Mouse (Mus musculus) forebrain, embryonic 11.5 days (tissue): ENCODE measurements around the gene Grem1. TPM values are rescaled to one million over a fixed set of nuclear protein-coding genes. Genes with fewer than 3 reads are reported as not detected.

Source experiments
- ATAC-seq: fragments of 200-750 bp; cut with Nextera tagmentation; replicated peaks from 2 replicates; pipeline ENCODE4 v1.8.0; 2017; ENCODE audit warnings: moderate TSS enrichment; ENCODE audit not compliant: low FRiP score
- DNase-seq: peaks from one replicate; pipeline ENCODE4 v3.0.0-alpha.2; 2017; ENCODE audit warnings: low spot score
- H3K27ac ChIP-seq: fragments of 300-500 bp; sonication (generic); 2 replicates; pipeline ENCODE4 v1.5.1; 2014; ENCODE audit warnings: low read depth, low read length
- H3K27me3 ChIP-seq: fragments of 300-500 bp; sonication (generic); 2 replicates; pipeline ENCODE4 v1.6.1; 2014; ENCODE audit warnings: mild to moderate bottlenecking, low read length, mixed read lengths; ENCODE audit not compliant: control insufficient read depth, insufficient read depth
- H3K36me3 ChIP-seq: fragments of 300-500 bp; sonication (generic); 2 replicates; pipeline ENCODE4 v1.6.1; 2014; ENCODE audit warnings: mild to moderate bottlenecking, low read length, moderate library complexity, mixed read lengths; ENCODE audit not compliant: control insufficient read depth, insufficient read depth
- H3K4me1 ChIP-seq: fragments of 300-500 bp; sonication (generic); replicated peaks from 2 replicates; pipeline ENCODE4 v1.6.1; 2014; ENCODE audit warnings: low read length, mixed read lengths; ENCODE audit not compliant: control insufficient read depth, insufficient read depth
- H3K4me2 ChIP-seq: fragments of 300-500 bp; sonication (generic); 2 replicates; pipeline ENCODE4 v1.6.1; 2014; ENCODE audit warnings: low read depth, mild to moderate bottlenecking, low read length, moderate library complexity, mixed read lengths; ENCODE audit not compliant: severe bottlenecking
- H3K4me3 ChIP-seq: fragments of 300-500 bp; sonication (generic); 2 replicates; pipeline ENCODE4 v1.5.1; 2014; ENCODE audit warnings: low read depth, low read length
- H3K9ac ChIP-seq: fragments of 300-500 bp; sonication (generic); 2 replicates; pipeline ENCODE4 v1.6.1; 2014; ENCODE audit warnings: low read length
- H3K9me3 ChIP-seq: fragments of 300-500 bp; sonication (generic); 2 replicates; pipeline ENCODE4 v1.6.1; 2016; ENCODE audit warnings: low read length, mixed read lengths; ENCODE audit not compliant: control insufficient read depth
- WGBS: fragments of 180-500 bp; shearing (Covaris S2); extraction: QIAGEN DNeasy Blood & Tissue Kit; methylation state at CpG from one replicate; pipeline ENCODE4 v1.1.7; 2014; 5-methylcytosine and 5-hydroxymethylcytosine counted together
- polyA plus RNA-seq: library from polyadenylated mRNA; unstranded; fragments of >200 nt; fragmentation: Nextera tagmentation; extraction: Ambion mirVana; gene quantifications from 2 replicates; pipeline ENCODE4 v1.2.1, GENCODE M21; 2014

Gene Grem1
- polyA plus RNA-seq, 1 experiment from 2014 or later, result 0.69 TPM

- no peak for ATAC-seq
- H3K9me3 ChIP-seq, result no peaks in the 10 kb centered on the region
- no peaks in the 10 kb centered on the region for H3K4me1 ChIP-seq
- H3K4me3 ChIP-seq, result no peak overlapping the region
- no peaks in the 10 kb centered on the region for H3K36me3 ChIP-seq
- H3K27me3 ChIP-seq, result no peaks in the 10 kb centered on the region
- DNase-seq, result no peak
- no peak overlapping the region for H3K4me2 ChIP-seq
- WGBS, result 93% methylated on average over 3 of the region's 3 CpGs
- no peak overlapping the region for H3K9ac ChIP-seq
- H3K27ac ChIP-seq, result no peak overlapping the region
Measured at GRCm38 (mm10) chr2:113728581-113728980, 29.9 kb downstream of the Grem1 start.

GRCm38 (mm10) chr2:113714801-113715200, 43.6 kb downstream of the Grem1 start:
- no peaks in the 10 kb centered on the region for H3K4me1 ChIP-seq
- H3K9ac ChIP-seq, result no peak overlapping the region
- ATAC-seq (no peak), DNase-seq (no peak)
- H3K4me3 ChIP-seq, result no peak overlapping the region
- no peak overlapping the region for H3K4me2 ChIP-seq
- WGBS, result 73% methylated on average over 2 of the region's 2 CpGs
- H3K9me3 ChIP-seq, result no peaks in the 10 kb centered on the region
- no peak overlapping the region for H3K27ac ChIP-seq
- no peaks in the 10 kb centered on the region for H3K36me3 ChIP-seq
- no peaks in the 10 kb centered on the region for H3K27me3 ChIP-seq

GRCm38 (mm10) chr2:113713406-113713805, 45.0 kb downstream of the Grem1 start:
- no peak overlapping the region for H3K9ac ChIP-seq
- no peaks in the 10 kb centered on the region for H3K27me3 ChIP-seq
- no peak overlapping the region for H3K27ac ChIP-seq
- no peaks in the 10 kb centered on the region for H3K36me3 ChIP-seq
- no peaks in the 10 kb centered on the region for H3K4me1 ChIP-seq
- no peak overlapping the region for H3K4me3 ChIP-seq
- WGBS, result 75% methylated on average over 2 of the region's 2 CpGs
- H3K4me2 ChIP-seq, result no peak overlapping the region
- ATAC-seq, result no peak
- DNase-seq, result no peak
- H3K9me3 ChIP-seq, result no peaks in the 10 kb centered on the region

GRCm38 (mm10) chr2:113707507-113707906, 50.9 kb downstream of the Grem1 start:
- no peak overlapping the region for H3K9ac ChIP-seq
- H3K4me3 ChIP-seq, result no peak overlapping the region
- no peaks in the 10 kb centered on the region for H3K4me1 ChIP-seq
- H3K36me3 ChIP-seq, result no peaks in the 10 kb centered on the region
- ATAC-seq, result no peak
- no peaks in the 10 kb centered on the region for H3K27me3 ChIP-seq
- 65% methylated on average over 4 of the region's 4 CpGs for WGBS
- no peaks in the 10 kb centered on the region for H3K9me3 ChIP-seq
- H3K27ac ChIP-seq, result no peak overlapping the region
- DNase-seq, result no peak
- no peak overlapping the region for H3K4me2 ChIP-seq

GRCm38 (mm10) chr2:113701507-113701906, 56.9 kb downstream of the Grem1 start:
- whole genome bisulfite sequencing, result 85% methylated on average over 5 of the region's 5 CpGs
- DNase-seq (no peak), ATAC-seq (no peak)
- H3K4me1 ChIP-seq, result no peaks in the 10 kb centered on the region
- H3K4me3 ChIP-seq, result no peak overlapping the region
- no peak overlapping the region for H3K27ac ChIP-seq
- no peaks in the 10 kb centered on the region for H3K9me3 ChIP-seq
- no peaks in the 10 kb centered on the region for H3K36me3 ChIP-seq
- H3K9ac ChIP-seq, result no peak overlapping the region
- H3K27me3 ChIP-seq, result no peaks in the 10 kb centered on the region
- no peak overlapping the region for H3K4me2 ChIP-seq

- WGBS, result 89% methylated on average over 5 of the region's 5 CpGs
- H3K27me3 ChIP-seq, result no peaks in the 10 kb centered on the region
- no peak overlapping the region for H3K27ac ChIP-seq
- no peak overlapping the region for H3K4me3 ChIP-seq
- no peak overlapping the region for H3K4me2 ChIP-seq
- no peaks in the 10 kb centered on the region for H3K4me1 ChIP-seq
- H3K9ac ChIP-seq, result no peak overlapping the region
- no peaks in the 10 kb centered on the region for H3K36me3 ChIP-seq
- ATAC-seq (no peak), DNase-seq (no peak)
- no peaks in the 10 kb centered on the region for H3K9me3 ChIP-seq
Measured at GRCm38 (mm10) chr2:113696647-113697046, 61.8 kb downstream of the Grem1 start.

GRCm38 (mm10) chr2:113696222-113696621, 62.2 kb downstream of the Grem1 start:
- ATAC-seq, result no peak
- no peak overlapping the region for H3K9ac ChIP-seq

More at GRCm38 (mm10) chr2:113696222-113696621, 62.2 kb downstream of the Grem1 start:
- Histone ChIP-seq H3K4me2 (no peak overlapping the region), H3K4me1 (no peaks in the 10 kb centered on the region), H3K27me3 (no peaks in the 10 kb centered on the region), H3K4me3 (no peak overlapping the region), H3K27ac (no peak overlapping the region), H3K9me3 (no peaks in the 10 kb centered on the region), H3K36me3 (no peaks in the 10 kb centered on the region)
- 89% methylated on average over 3 of the region's 3 CpGs for WGBS
- no peak for DNase-seq

Other genes with a start within 250 kb of the Grem1 start
- gene Scg5, start 70.5 kb upstream of the Grem1 start, polyA plus RNA-seq, result 36.0 and 37.3 TPM in 2 replicates
- 7.3 and 8.0 TPM in 2 replicates for gene Arhgap11a, start 90.0 kb upstream of the Grem1 start, polyA plus RNA-seq